Mouse (Mus musculus) heart, adult 2 months (tissue): Measurements from ENCODE around the gene Cubn.

Source experiments
- CTCF ChIP-seq: fragments of 200-600 bp; IDR thresholded peaks from 2 replicates; pipeline ENCODE4 v1.8.1; 2022; ENCODE audit warnings: antibody characterized with exemption, mild to moderate bottlenecking, moderate library complexity
- POLR2A ChIP-seq: fragments of 200-500 bp; IDR thresholded peaks from 2 replicates; pipeline ENCODE4 v1.6.1; 2011; ENCODE audit warnings: mild to moderate bottlenecking, low read depth, low read length, control low read depth; ENCODE audit not compliant: insufficient read depth

DNA sequence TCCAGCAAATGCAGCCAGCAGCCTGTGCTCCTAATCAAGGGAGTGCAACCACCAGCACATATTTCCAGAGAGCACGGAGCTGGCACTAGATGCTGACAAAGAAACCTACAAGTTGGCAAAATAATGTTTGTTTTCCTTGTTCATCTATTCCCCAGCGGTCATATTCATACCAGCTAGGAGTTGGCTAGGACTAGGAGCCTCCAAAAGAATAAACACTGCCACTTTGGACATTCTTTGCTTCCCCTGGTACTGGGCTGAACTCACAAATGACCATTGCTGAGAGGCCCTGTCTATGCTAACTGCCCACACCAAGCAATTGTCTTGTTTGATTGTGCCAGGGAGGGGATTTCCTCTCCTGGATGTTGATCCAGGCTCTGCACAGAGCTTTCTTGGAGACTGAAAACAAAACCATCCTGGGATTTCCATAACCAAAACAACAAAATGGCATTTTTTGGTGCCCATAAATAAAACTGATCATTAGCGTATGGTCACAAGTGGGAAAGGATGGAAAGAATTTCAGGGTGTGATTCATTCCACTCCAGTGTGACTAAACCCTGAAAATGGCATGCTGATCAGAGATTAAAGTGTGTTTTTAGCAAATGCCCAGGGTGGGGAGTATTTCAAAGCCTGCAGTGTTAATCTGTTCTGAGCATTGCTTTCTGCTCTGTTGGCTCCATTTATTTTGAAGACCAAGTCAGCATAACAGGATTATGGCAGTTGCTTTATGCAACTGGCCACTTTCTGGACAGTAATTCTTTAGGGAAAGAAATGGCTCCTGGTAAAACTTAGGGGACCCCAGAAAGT lies 105.9 kb downstream of the Cubn start:
- TF ChIP-seq CTCF, result no peak
- TF ChIP-seq POLR2A, result no peak
